Mouse (Mus musculus) midbrain, embryonic 12.5 days (tissue): ENCODE results near the gene Zcchc14. TPM values are rescaled to one million over a fixed set of nuclear protein-coding genes. Genes with fewer than 3 reads are reported as not detected.
"Not testable (repeated sequence)": the region's sequence is repeated elsewhere in the genome, so short reads cannot be mapped to it uniquely, and the experiment has no call there.

ENCODE experiments used
- ATAC-seq: fragments of 200-750 bp; cut with Nextera tagmentation; 2 replicates; pipeline ENCODE4 v1.8.0; 2017; ENCODE audit warnings: low read depth, moderate TSS enrichment, moderate library complexity; ENCODE audit not compliant: low FRiP score
- H3K27ac ChIP-seq: fragments of 300-500 bp; sonication (generic); replicated peaks from 2 replicates; pipeline ENCODE4 v1.5.1; 2016; ENCODE audit warnings: mild to moderate bottlenecking
- H3K27me3 ChIP-seq: fragments of 300-500 bp; sonication (generic); 2 replicates; pipeline ENCODE4 v1.6.1; 2016; ENCODE audit warnings: mild to moderate bottlenecking
- H3K36me3 ChIP-seq: fragments of 300-500 bp; sonication (generic); 2 replicates; pipeline ENCODE4 v1.6.1; 2016
- H3K4me1 ChIP-seq: fragments of 300-500 bp; sonication (generic); 2 replicates; pipeline ENCODE4 v1.6.1; 2016
- H3K4me2 ChIP-seq: fragments of 300-500 bp; sonication (generic); replicated peaks from 2 replicates; pipeline ENCODE4 v1.6.1; 2016; ENCODE audit warnings: mild to moderate bottlenecking, moderate library complexity
- H3K4me3 ChIP-seq: fragments of 300-500 bp; sonication (generic); 2 replicates; pipeline ENCODE4 v1.5.1; 2016; ENCODE audit warnings: mild to moderate bottlenecking
- H3K9ac ChIP-seq: fragments of 300-500 bp; sonication (generic); replicated peaks from 2 replicates; pipeline ENCODE4 v1.6.1; 2016; ENCODE audit warnings: mild to moderate bottlenecking, moderate library complexity
- H3K9me3 ChIP-seq: fragments of 300-500 bp; sonication (generic); 2 replicates; pipeline ENCODE4 v1.6.1; 2016; ENCODE audit warnings: mild to moderate bottlenecking
- WGBS: fragments of 180-500 bp; shearing (Covaris S2); methylation state at CpG from one replicate; pipeline ENCODE4 v1.1.7; 2016; 5-methylcytosine and 5-hydroxymethylcytosine counted together
- polyA plus RNA-seq: library from polyadenylated mRNA; unstranded; fragments of >200 nt; fragmentation: Nextera tagmentation; extraction: Ambion mirVana; gene quantifications from 2 replicates; pipeline ENCODE4 v1.2.1, GENCODE M21; 2016

The Zcchc14 gene
- polyA plus RNA-seq, 1 experiment from 2014 or later = 27.7 TPM

GRCm38 (mm10) chr8:121680896-121681295, 28.2 kb upstream of the Zcchc14 start:
- WGBS = 83% methylated on average over 4 of the region's 4 CpGs
- no peak overlapping the region for H3K27ac ChIP-seq
- no peaks in the 10 kb centered on the region for H3K9me3 ChIP-seq
- no peak for ATAC-seq
- H3K4me2 ChIP-seq = no peak overlapping the region
- no peak overlapping the region for H3K9ac ChIP-seq
- H3K4me1 ChIP-seq = no peaks in the 10 kb centered on the region
- no peak overlapping the region for H3K4me3 ChIP-seq
- H3K36me3 ChIP-seq = no peaks in the 10 kb centered on the region
- peaks cover 9% of the 10 kb centered on the region; the same call in 1 of the 2 replicates for H3K27me3 ChIP-seq

GRCm38 (mm10) chr8:121678696-121679095, 26.0 kb upstream of the Zcchc14 start:
- 80% methylated on average over 5 of the region's 5 CpGs for WGBS
- H3K36me3 ChIP-seq = no peaks in the 10 kb centered on the region
- peaks cover 9% of the 10 kb centered on the region; the same call in 1 of the 2 replicates for H3K27me3 ChIP-seq
- H3K4me2 ChIP-seq = no peak overlapping the region
- ATAC-seq = no peak
- H3K4me1 ChIP-seq = no peaks in the 10 kb centered on the region
- H3K27ac ChIP-seq = no peak overlapping the region
- no peaks in the 10 kb centered on the region for H3K9me3 ChIP-seq
- H3K4me3 ChIP-seq = no peak overlapping the region
- no peak overlapping the region for H3K9ac ChIP-seq

GRCm38 (mm10) chr8:121675701-121676100, 23.0 kb upstream of the Zcchc14 start:
- H3K27me3 ChIP-seq = 0 out of 2 replicates have a peak, but pooled peaks cover 2% of the 10 kb centered on the region
- ATAC-seq = no peak
- no peaks in the 10 kb centered on the region for H3K36me3 ChIP-seq

GRCm38 (mm10) chr8:121675161-121675560, 22.5 kb upstream of the Zcchc14 start:
- Histone ChIP-seq H3K9ac (no peak overlapping the region), H3K27ac (no peak overlapping the region), H3K27me3 (0 out of 2 replicates have a peak, but pooled peaks cover 2% of the 10 kb centered on the region), H3K4me3 (no peak overlapping the region), H3K36me3 (no peaks in the 10 kb centered on the region), H3K4me1 (no peaks in the 10 kb centered on the region), H3K9me3 (no peaks in the 10 kb centered on the region), H3K4me2 (no peak overlapping the region)
- no peak for ATAC-seq
- WGBS = 80% methylated on average over 3 of the region's 3 CpGs

More at GRCm38 (mm10) chr8:121675701-121676100, 23.0 kb upstream of the Zcchc14 start:
- Histone ChIP-seq H3K9me3 (no peaks in the 10 kb centered on the region), H3K9ac (no peak overlapping the region), H3K4me3 (no peak overlapping the region), H3K27ac (no peak overlapping the region), H3K4me1 (no peaks in the 10 kb centered on the region), H3K4me2 (no peak overlapping the region)
- WGBS = 67% methylated on average over 20 of the region's 20 CpGs

GRCm38 (mm10) chr8:121674524-121674923, 21.8 kb upstream of the Zcchc14 start:
- Histone ChIP-seq H3K4me2 (no peak overlapping the region), H3K4me1 (no peaks in the 10 kb centered on the region), H3K27me3 (0 out of 2 replicates have a peak, but pooled peaks cover 2% of the 10 kb centered on the region), H3K36me3 (no peaks in the 10 kb centered on the region), H3K27ac (no peak overlapping the region), H3K4me3 (no peak overlapping the region), H3K9me3 (no peaks in the 10 kb centered on the region), H3K9ac (no peak overlapping the region)
- ATAC-seq = no peak
- WGBS = 57% methylated on average over 5 of the region's 5 CpGs

GRCm38 (mm10) chr8:121673917-121674316, 21.2 kb upstream of the Zcchc14 start:
- H3K4me2 ChIP-seq = no peak overlapping the region
- no peak overlapping the region for H3K27ac ChIP-seq
- H3K4me1 ChIP-seq = peaks cover 6% of the 10 kb centered on the region
- 0 out of 2 replicates have a peak, but pooled peaks cover 2% of the 10 kb centered on the region for H3K27me3 ChIP-seq
- H3K9me3 ChIP-seq = no peaks in the 10 kb centered on the region
- H3K4me3 ChIP-seq = no peak overlapping the region
- peak; percentile 47; the same call in 1 of the 2 replicates for ATAC-seq
- 79% methylated on average over 5 of the region's 5 CpGs for WGBS
- no peak overlapping the region for H3K9ac ChIP-seq
- H3K36me3 ChIP-seq = no peaks in the 10 kb centered on the region

- Histone ChIP-seq H3K27me3 (0 out of 2 replicates have a peak, but pooled peaks cover 2% of the 10 kb centered on the region), H3K9me3 (no peaks in the 10 kb centered on the region), H3K4me2 (no peak overlapping the region), H3K9ac (no peak overlapping the region), H3K4me1 (peaks cover 13% of the 10 kb centered on the region), H3K27ac (no peak overlapping the region), H3K36me3 (no peaks in the 10 kb centered on the region), H3K4me3 (no peak overlapping the region)
- ATAC-seq = no peak
- 71% methylated on average over 4 of the region's 4 CpGs for WGBS
These were observed 20.5 kb upstream of the Zcchc14 start for GRCm38 (mm10) chr8:121673153-121673552.

GRCm38 (mm10) chr8:121669208-121669607, 16.5 kb upstream of the Zcchc14 start:
- H3K36me3 ChIP-seq = no peaks in the 10 kb centered on the region
- no peaks in the 10 kb centered on the region for H3K9me3 ChIP-seq
- 0 out of 2 replicates have a peak, but pooled peaks cover 2% of the 10 kb centered on the region for H3K27me3 ChIP-seq
- no peak for ATAC-seq
- H3K9ac ChIP-seq = no peak overlapping the region
- H3K4me1 ChIP-seq = peaks cover 24% of the 10 kb centered on the region
- H3K4me2 ChIP-seq = no peak overlapping the region
- no peak overlapping the region for H3K4me3 ChIP-seq
- 20% methylated on average over 8 of the region's 8 CpGs for WGBS
- no peak overlapping the region for H3K27ac ChIP-seq

- no peak overlapping the region for H3K4me2 ChIP-seq
- no peak overlapping the region for H3K4me3 ChIP-seq
- no peak overlapping the region for H3K9ac ChIP-seq
- peaks cover 24% of the 10 kb centered on the region for H3K4me1 ChIP-seq
- no peak for ATAC-seq
- H3K27ac ChIP-seq = 0 out of 2 replicates have a peak overlapping the region, but pooled peaks have one; percentile 10
- WGBS = 45% methylated on average over 6 of the region's 6 CpGs
- H3K36me3 ChIP-seq = no peaks in the 10 kb centered on the region
- H3K27me3 ChIP-seq = 0 out of 2 replicates have a peak, but pooled peaks cover 4% of the 10 kb centered on the region
- H3K9me3 ChIP-seq = no peaks in the 10 kb centered on the region
These were observed 15.9 kb upstream of the Zcchc14 start for GRCm38 (mm10) chr8:121668553-121668952.

GRCm38 (mm10) chr8:121667936-121668500, 15.3 kb upstream of the Zcchc14 start:
- peaks cover 24% of the 10 kb centered on the region for H3K4me1 ChIP-seq
- H3K9me3 ChIP-seq, H3K4me3 ChIP-seq, H3K27me3 ChIP-seq, H3K27ac ChIP-seq, ATAC-seq, H3K4me2 ChIP-seq, H3K9ac ChIP-seq, H3K36me3 ChIP-seq: not testable (repeated sequence)
- 67% methylated on average over 9 of the region's 9 CpGs for WGBS

- Histone ChIP-seq H3K27ac (peak overlapping the region; percentile 82), H3K36me3 (no peaks in the 10 kb centered on the region), H3K4me3 (peak overlapping the region; percentile 10; the same call in 1 of the 2 replicates), H3K4me2 (peak overlapping the region; percentile 45), H3K27me3 (peaks cover 8% of the 10 kb centered on the region; the same call in 1 of the 2 replicates), H3K9me3 (no peaks in the 10 kb centered on the region), H3K4me1 (peaks cover 24% of the 10 kb centered on the region), H3K9ac (peak overlapping the region; percentile 17; the same call in 1 of the 2 replicates)
- peak; percentile 49; the same call in 1 of the 2 replicates for ATAC-seq
- WGBS = 5% methylated on average over 16 of the region's 16 CpGs
These were observed 12.6 kb upstream of the Zcchc14 start for GRCm38 (mm10) chr8:121665329-121665728.

- Histone ChIP-seq H3K9me3 (no peaks in the 10 kb centered on the region), H3K27ac (no peak overlapping the region), H3K4me3 (no peak overlapping the region), H3K9ac (no peak overlapping the region), H3K36me3 (no peaks in the 10 kb centered on the region), H3K27me3 (peaks cover 8% of the 10 kb centered on the region; the same call in 1 of the 2 replicates), H3K4me2 (no peak overlapping the region), H3K4me1 (peaks cover 11% of the 10 kb centered on the region)
- 95% methylated on average over 12 of the region's 12 CpGs for WGBS
- ATAC-seq = no peak
These were observed 10.4 kb upstream of the Zcchc14 start for GRCm38 (mm10) chr8:121663101-121663500.
